Mouse (Mus musculus) myocyte (in vitro differentiated cells): Measurements from ENCODE around the gene Camta1.

Source experiments
- E2F4 ChIP-seq: IDR thresholded peaks from one replicate; pipeline ENCODE4 v1.6.1; 2011; ENCODE audit warnings: mild to moderate bottlenecking, control low read depth, moderate library complexity; ENCODE audit not compliant: insufficient read depth
- MAX ChIP-seq: IDR thresholded peaks from one replicate; pipeline ENCODE4 v1.6.1; 2011; ENCODE audit warnings: low read depth, mild to moderate bottlenecking, control low read depth
- MYOD1 ChIP-seq, 3 experiments: IDR thresholded peaks; one replicate each; pipeline ENCODE4 v1.6.1; 2011; ENCODE audit warnings: control low read depth in 2 of 3, low read depth in 2 of 3, mild to moderate bottlenecking in 2 of 3, moderate library complexity in 1 of 3; ENCODE audit not compliant: insufficient read length in 2 of 3, control insufficient read depth in 1 of 3
- MYOG ChIP-seq, 3 experiments: IDR thresholded peaks; one replicate each; pipeline ENCODE4 v1.6.1; 2011; ENCODE audit warnings: control low read depth in 2 of 3, low read depth in 2 of 3, mild to moderate bottlenecking in 2 of 3; ENCODE audit not compliant: insufficient read length in 2 of 3, control insufficient read depth in 1 of 3, insufficient read depth in 1 of 3
- POLR2A ChIP-seq: IDR thresholded peaks from one replicate; pipeline ENCODE4 v1.6.1; 2011; ENCODE audit warnings: low read depth, mild to moderate bottlenecking, control low read depth, moderate library complexity; ENCODE audit not compliant: insufficient read length
- POLR2AphosphoS2 ChIP-seq: IDR thresholded peaks from one replicate; pipeline ENCODE4 v1.6.1; 2011; ENCODE audit warnings: low read depth, control low read depth; ENCODE audit not compliant: insufficient read length
- TCF12 ChIP-seq: IDR thresholded peaks from one replicate; pipeline ENCODE4 v1.6.1; 2011; ENCODE audit warnings: mild to moderate bottlenecking, control low read depth; ENCODE audit not compliant: poor library complexity, insufficient read depth, severe bottlenecking
- TCF3 ChIP-seq: IDR thresholded peaks from one replicate; pipeline ENCODE4 v1.6.1; 2011; ENCODE audit warnings: low read depth, control low read depth; ENCODE audit not compliant: insufficient read length
- USF1 ChIP-seq: IDR thresholded peaks from one replicate; pipeline ENCODE4 v1.6.1; 2011; ENCODE audit warnings: low read depth, mild to moderate bottlenecking, control low read depth, moderate library complexity

DNA sequence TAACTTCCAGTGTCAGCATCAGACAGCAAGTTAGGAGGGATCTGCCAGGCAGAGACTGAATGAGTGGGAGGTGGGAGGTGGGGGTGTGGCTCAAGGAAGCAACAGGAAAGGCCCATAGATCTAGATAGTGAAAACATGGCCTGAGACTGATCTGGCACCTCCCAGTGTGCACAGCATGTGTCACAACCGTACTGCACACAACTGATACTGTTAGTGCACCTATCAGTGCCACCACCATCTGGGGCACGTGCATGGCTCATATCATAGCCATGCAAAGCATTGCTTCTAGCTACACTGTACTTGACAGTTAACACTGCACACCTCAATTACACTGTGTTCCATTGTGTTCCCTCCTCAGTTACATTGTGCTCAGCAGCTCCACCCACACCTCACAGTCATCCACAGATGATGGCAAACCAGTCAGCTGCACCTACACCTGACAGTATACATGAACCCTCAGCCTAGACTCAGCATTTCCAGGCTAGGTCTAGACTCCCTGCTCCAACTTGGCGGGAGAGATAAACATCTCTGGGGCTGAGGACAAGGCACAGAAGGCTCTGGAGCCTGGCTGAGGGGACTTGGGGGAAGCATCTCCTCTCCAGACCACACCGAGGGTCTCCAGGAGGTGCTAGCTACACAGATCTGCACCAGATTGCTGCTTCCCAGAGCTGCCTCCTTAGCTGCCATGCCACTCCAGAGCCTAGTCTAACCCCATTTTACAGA lies 131.5 kb downstream of the Camta1 start:
- TF ChIP-seq POLR2A (no peak), E2F4 (no peak), POLR2AphosphoS2 (no peak), MYOD1 (IDR thresholded peaks at IDR 0.05; ENCODE audit: control insufficient read depth in 1 of 3, insufficient read length in 2 of 3, low read depth in 2 of 3) (no peak), TCF12 (no peak), TCF3 (no peak), MAX (no peak), USF1 (no peak), MYOG (IDR thresholded peaks at IDR 0.05; ENCODE audit: control insufficient read depth in 1 of 3, insufficient read depth in 1 of 3, insufficient read length in 2 of 3, low read depth in 2 of 3) (no peak)
